Mouse (Mus musculus): ENCODE measurements around the gene Necap1. TPM values are rescaled to one million over a fixed set of nuclear protein-coding genes. Genes with fewer than 3 reads are reported as not detected.

Gene Necap1
- polyA plus RNA-seq, 1 experiment from 2014 or later: 56.2 TPM

DNA sequence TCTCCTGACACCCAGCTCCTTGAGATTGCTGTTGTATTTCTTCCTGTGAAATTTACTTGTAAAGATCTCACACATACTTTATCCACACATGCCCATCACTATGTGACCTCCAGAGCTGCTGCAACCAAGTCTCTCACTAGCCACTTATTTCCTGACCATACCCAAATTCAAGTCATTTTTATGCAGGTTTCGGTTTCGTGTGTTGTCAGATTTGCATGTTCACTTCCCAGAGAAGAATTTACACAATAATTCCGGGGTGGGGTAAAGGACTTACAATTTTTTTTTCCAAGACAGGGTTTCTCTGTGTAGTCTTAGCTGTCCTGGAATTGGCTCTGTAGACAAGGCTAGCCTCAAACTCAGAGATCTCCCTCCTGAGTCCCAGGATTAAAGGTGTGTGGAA is 60.6 kb downstream of the Necap1 start:
- WGBS: 95% methylated on average over 3 of the region's 3 CpGs

More for the DNA sequence above, 60.6 kb downstream of the Necap1 start:
- no peaks in the 10 kb centered on the region for H3K9me3 ChIP-seq (replicated peaks)
- H3K27ac ChIP-seq: no peak overlapping the region
- no peaks in the 10 kb centered on the region for H3K27me3 ChIP-seq (ENCODE audit: low read depth, poor library complexity, severe bottlenecking)
- no peaks in the 10 kb centered on the region for H3K4me1 ChIP-seq
- DNase-seq (ENCODE audit: low spot score): no peak
- no peak overlapping the region for H3K4me3 ChIP-seq
- no peaks in the 10 kb centered on the region for H3K36me3 ChIP-seq

Small RNAs within 50 kb of the gene (microRNA-seq; reads per million reads assigned to microRNA genes)
- gene Mir7231: not detected

Other genes with a start within 250 kb of the Necap1 start
- gene Dppa3, start 248.1 kb upstream of the Necap1 start, polyA plus RNA-seq (2016; fragmentation: Nextera tagmentation; extraction: Ambion mirVana): not detected in 2 replicates
- 0.11 TPM in 1 of 2 replicates, not detected in the other for gene Nanog, start 167.0 kb upstream of the Necap1 start, polyA plus RNA-seq (2016; fragmentation: Nextera tagmentation; extraction: Ambion mirVana)
- gene Slc2a3, start 72.8 kb upstream of the Necap1 start, polyA plus RNA-seq (2016; fragmentation: Nextera tagmentation; extraction: Ambion mirVana): 61.3 and 74.0 TPM in 2 replicates
- 1.7 and 3.2 TPM in 2 replicates for gene Foxj2, start 54.6 kb upstream of the Necap1 start, polyA plus RNA-seq (2016; fragmentation: Nextera tagmentation; extraction: Ambion mirVana)
- 0.73 and 1.2 TPM in 2 replicates for gene C3ar1, start 18.3 kb upstream of the Necap1 start, polyA plus RNA-seq (2016; fragmentation: Nextera tagmentation; extraction: Ambion mirVana)
- gene Clec4a1, start 47.4 kb downstream of the Necap1 start, polyA plus RNA-seq (2016; fragmentation: Nextera tagmentation; extraction: Ambion mirVana): 0.40 and 0.56 TPM in 2 replicates
- 0.40 TPM in 1 of 2 replicates, not detected in the other for gene Clec4a3, start 78.0 kb downstream of the Necap1 start, polyA plus RNA-seq (2016; fragmentation: Nextera tagmentation; extraction: Ambion mirVana)
- not detected in 2 replicates for gene Clec4a4, start 115.9 kb downstream of the Necap1 start, polyA plus RNA-seq (2016; fragmentation: Nextera tagmentation; extraction: Ambion mirVana)
- gene Clec4b1, start 175.5 kb downstream of the Necap1 start, polyA plus RNA-seq (2016; fragmentation: Nextera tagmentation; extraction: Ambion mirVana): not detected in 2 replicates
- 0.29 and 0.70 TPM in 2 replicates for gene Clec4a2, start 232.0 kb downstream of the Necap1 start, polyA plus RNA-seq (2016; fragmentation: Nextera tagmentation; extraction: Ambion mirVana)